Mouse (Mus musculus): Measurements from ENCODE around the gene Imp4. TPM values are rescaled to one million over a fixed set of nuclear protein-coding genes. Genes with fewer than 3 reads are reported as not detected.
A peak's percentile ranks its signal among the peaks of the same experiment; 100 is the strongest.

Gene Imp4
- polyA plus RNA-seq, 1 experiment: 43.0 TPM

- Histone ChIP-seq H3K27ac (replicated peaks; ENCODE audit: low read depth, low read length) (no peak overlapping the region), H3K4me3 (ENCODE audit: insufficient read depth, low read depth, low read length) (no peak overlapping the region), H3K4me1 (ENCODE audit: control insufficient read depth, insufficient read depth, insufficient read length, low read length) (peaks cover 3% of the 10 kb centered on the region; the same call in 1 of the 2 replicates)
Measured at GRCm38 (mm10) chr1:34480801-34481200, 41.1 kb downstream of the Imp4 start.

GRCm38 (mm10) chr1:34481920-34482669 lies 42.4 kb downstream of the Imp4 start:
- no peak overlapping the region for H3K27ac ChIP-seq (replicated peaks; ENCODE audit: low read depth, low read length)
- H3K4me3 ChIP-seq (ENCODE audit: insufficient read depth, low read depth, low read length): no peak overlapping the region
- H3K4me1 ChIP-seq (ENCODE audit: control insufficient read depth, insufficient read depth, insufficient read length, low read length): peaks cover 3% of the 10 kb centered on the region; the same call in 1 of the 2 replicates

GRCm38 (mm10) chr1:34484470-34484869 lies 44.8 kb downstream of the Imp4 start:
- no peak overlapping the region for H3K4me3 ChIP-seq (ENCODE audit: insufficient read depth, low read depth, low read length)
- H3K4me1 ChIP-seq (ENCODE audit: control insufficient read depth, insufficient read depth, insufficient read length, low read length): no peaks in the 10 kb centered on the region
- H3K27ac ChIP-seq (replicated peaks; ENCODE audit: low read depth, low read length): no peak overlapping the region

GRCm38 (mm10) chr1:34485461-34486188 lies 46.0 kb downstream of the Imp4 start:
- Histone ChIP-seq H3K27ac (replicated peaks; ENCODE audit: low read depth, low read length) (peak overlapping the region; percentile 51), H3K4me3 (ENCODE audit: insufficient read depth, low read depth, low read length) (peak overlapping the region; percentile 43), H3K4me1 (ENCODE audit: control insufficient read depth, insufficient read depth, insufficient read length, low read length) (no peaks in the 10 kb centered on the region)

GRCm38 (mm10) chr1:34487383-34487782 lies 47.7 kb downstream of the Imp4 start:
- H3K4me3 ChIP-seq (ENCODE audit: insufficient read depth, low read depth, low read length): no peak overlapping the region
- H3K4me1 ChIP-seq (ENCODE audit: control insufficient read depth, insufficient read depth, insufficient read length, low read length): no peaks in the 10 kb centered on the region
- H3K27ac ChIP-seq (replicated peaks; ENCODE audit: low read depth, low read length): no peak overlapping the region

- H3K4me1 ChIP-seq (ENCODE audit: control insufficient read depth, insufficient read depth, insufficient read length, low read length): no peaks in the 10 kb centered on the region
- H3K4me3 ChIP-seq (ENCODE audit: insufficient read depth, low read depth, low read length): no peak overlapping the region
- H3K27ac ChIP-seq (replicated peaks; ENCODE audit: low read depth, low read length): no peak overlapping the region
Measured at GRCm38 (mm10) chr1:34489852-34490541, 50.3 kb downstream of the Imp4 start.

GRCm38 (mm10) chr1:34491480-34491879 lies 51.8 kb downstream of the Imp4 start:
- Histone ChIP-seq H3K4me1 (ENCODE audit: control insufficient read depth, insufficient read depth, insufficient read length, low read length) (no peaks in the 10 kb centered on the region), H3K4me3 (ENCODE audit: insufficient read depth, low read depth, low read length) (no peak overlapping the region), H3K27ac (replicated peaks; ENCODE audit: low read depth, low read length) (no peak overlapping the region)

Other genes starting within 250 kb of the Imp4 start
- gene Ccdc115, start 179 bp upstream of the Imp4 start, polyA plus RNA-seq (2012; ENCODE audit: insufficient read depth, insufficient read length, missing spikeins): 13.9 and 15.4 TPM in 2 replicates
- 4.3 and 10.1 TPM in 2 replicates for gene Ptpn18, start 19.9 kb downstream of the Imp4 start, polyA plus RNA-seq (2012; ENCODE audit: insufficient read depth, insufficient read length, missing spikeins)
- gene Prss39, start 58.6 kb downstream of the Imp4 start, polyA plus RNA-seq (2012; ENCODE audit: insufficient read depth, insufficient read length, missing spikeins): not detected in 2 replicates
- not detected in 2 replicates for gene Cfc1, start 95.8 kb downstream of the Imp4 start, polyA plus RNA-seq (2012; ENCODE audit: insufficient read depth, insufficient read length, missing spikeins)
- not detected in 2 replicates for gene Prss40, start 121.1 kb downstream of the Imp4 start, polyA plus RNA-seq (2012; ENCODE audit: insufficient read depth, insufficient read length, missing spikeins)
- gene Amer3, start 139.8 kb downstream of the Imp4 start, polyA plus RNA-seq (2012; ENCODE audit: insufficient read depth, insufficient read length, missing spikeins): not detected in 2 replicates

Data from brown adipose tissue, adult 24 weeks (tissue).